Mouse (Mus musculus) sigmoid colon, adult 10 weeks (tissue): ENCODE data around the gene Mal. TPM values are rescaled to one million over a fixed set of nuclear protein-coding genes. Genes with fewer than 3 reads are reported as not detected.

Experiments used
- polyA plus RNA-seq: library from polyadenylated mRNA; stranded (reverse); fragments of 350-450 nt; fragmentation: Illumina TruSeq; extraction: RNeasy Lipid Tissue Mini Kit (QIAGEN cat#74804); gene quantifications from one replicate; pipeline ENCODE4 v1.2.3, GENCODE M21; 2014; ENCODE audit warnings: low read depth, low replicate concordance

Mal gene
- polyA plus RNA-seq: 24.4 TPM

DNA sequence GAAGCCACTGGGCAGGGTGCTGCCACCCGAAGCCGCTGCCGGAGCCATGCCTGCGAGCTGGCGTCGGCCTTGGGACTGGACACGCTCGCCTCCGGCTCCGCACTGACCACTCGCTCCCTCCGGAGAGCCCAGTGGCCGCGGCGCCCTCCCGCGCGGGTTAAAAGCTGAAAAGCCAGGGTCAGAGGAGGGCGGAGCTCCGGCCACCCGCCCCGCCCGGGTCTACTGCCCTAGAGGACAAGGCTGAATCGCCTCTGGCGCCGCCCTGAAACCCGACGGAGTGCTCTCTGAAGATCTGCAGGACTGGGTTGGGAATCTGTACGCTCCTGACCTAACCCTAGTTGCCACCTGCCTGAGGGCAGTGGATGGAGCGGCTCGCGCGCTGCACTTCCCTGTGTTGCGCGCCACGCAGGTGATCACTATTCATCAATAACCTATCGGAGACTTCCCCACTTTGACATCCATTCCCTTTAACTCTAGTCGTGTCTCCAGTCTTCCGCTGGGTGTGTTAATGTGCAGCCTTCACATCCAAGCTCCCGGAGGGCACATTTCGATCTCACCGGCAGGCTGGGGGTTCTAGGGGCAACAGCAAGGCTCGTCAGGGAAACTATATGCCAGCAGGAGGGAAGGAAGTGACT, at the start of gene Mal:
Mal (minus strand) TSS at position 610 of the 635 bp plus-strand sequence.

DNA sequence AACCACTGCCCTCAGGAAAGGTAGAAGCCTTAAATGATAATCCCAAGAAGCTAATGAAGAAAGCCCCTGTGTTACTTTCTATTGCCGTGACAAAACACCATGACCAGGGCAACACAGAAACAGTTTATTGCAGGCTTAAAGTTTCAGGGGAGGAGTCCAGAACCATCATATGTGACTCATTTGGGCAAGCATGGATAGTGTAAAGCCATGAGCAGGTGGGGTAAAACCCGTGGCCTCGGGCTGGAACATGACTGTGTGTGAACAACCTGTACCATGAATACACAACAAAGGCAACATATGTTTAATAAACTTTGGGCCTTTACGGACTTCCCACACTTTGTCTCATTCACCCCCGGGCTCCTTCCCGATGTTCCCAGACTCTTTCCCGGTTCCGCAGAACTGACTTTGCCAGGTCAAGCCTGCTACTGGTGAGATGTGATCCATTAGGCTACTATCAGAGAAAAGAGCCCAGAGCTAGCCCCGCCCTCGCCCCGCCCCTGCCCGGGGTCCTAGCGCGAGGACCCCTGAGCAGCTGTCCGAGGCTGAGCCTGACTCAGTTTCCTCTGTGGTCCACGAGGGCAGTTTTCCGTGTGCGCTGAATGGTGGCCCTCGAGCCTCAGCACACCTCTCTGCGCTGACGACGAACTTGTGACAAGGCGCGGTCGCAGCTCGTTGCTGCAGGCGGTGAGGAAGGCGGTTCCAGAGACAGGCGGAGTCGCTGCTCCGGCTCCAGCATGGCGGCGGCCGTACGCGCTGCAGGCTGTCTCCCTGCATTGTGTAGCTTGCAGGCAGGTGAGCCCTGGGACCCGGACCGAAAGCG, 69.6 kb downstream of the Mal start, which contains the start of the genes Zfp661 and Mrps5:
Zfp661 (minus strand) TSS at position 401 of the 820 bp plus-strand sequence.
Mrps5 (plus strand) TSS at position 529 of the 820 bp plus-strand sequence.

Other genes with a start within 250 kb of the Mal start
- not detected for gene Gpat2, start 231.5 kb downstream of the Mal start, polyA plus RNA-seq
- 6.5 TPM for gene Fahd2a, start 212.1 kb downstream of the Mal start, polyA plus RNA-seq
- gene Kcnip3, start 134.6 kb downstream of the Mal start, polyA plus RNA-seq: 0.69 TPM
- gene Prom2, start 115.2 kb downstream of the Mal start, polyA plus RNA-seq: not detected
- 5.2 TPM for gene Zfp661, start 69.6 kb downstream of the Mal start, polyA plus RNA-seq
- gene Mrps5, start 69.5 kb downstream of the Mal start, polyA plus RNA-seq: 18.4 TPM
- 38.7 TPM for gene Mall, start 73.2 kb upstream of the Mal start, polyA plus RNA-seq
- gene Nphp1, start 132.2 kb upstream of the Mal start, polyA plus RNA-seq: 2.9 TPM
- gene Mtln, start 135.8 kb upstream of the Mal start, polyA plus RNA-seq: 34.5 TPM
- gene Bub1, start 175.2 kb upstream of the Mal start, polyA plus RNA-seq: 24.1 TPM
- not detected for gene Acoxl, start 182.2 kb upstream of the Mal start, polyA plus RNA-seq